Mouse (Mus musculus): ENCODE results near the gene Unc5b. TPM values are rescaled to one million over a fixed set of nuclear protein-coding genes. Genes with fewer than 3 reads are reported as not detected.
A peak's percentile ranks its signal among the peaks of the same experiment; 100 is the strongest.

Gene Unc5b
- polyA plus RNA-seq, 1 experiment from 2014 or later, result 8.2 TPM

GRCm38 (mm10) chr10:60829071-60829470, 2.3 kb downstream of the Unc5b start:
- Histone ChIP-seq H3K4me2 (peak overlapping the region; percentile 94; the same call in 1 of the 2 replicates), H3K9ac (no peak overlapping the region), H3K4me3 (peak overlapping the region; percentile 74), H3K4me1 (peaks cover 62% of the 10 kb centered on the region), H3K36me3 (no peaks in the 10 kb centered on the region), H3K27me3 (peaks cover 22% of the 10 kb centered on the region), H3K27ac (no peak overlapping the region), H3K9me3 (no peaks in the 10 kb centered on the region)
- 30% methylated on average over 6 of the region's 6 CpGs for WGBS
- no peak for ATAC-seq (ENCODE audit: insufficient number of reproducible peaks, low FRiP score, low TSS enrichment, low read depth)

DNA sequence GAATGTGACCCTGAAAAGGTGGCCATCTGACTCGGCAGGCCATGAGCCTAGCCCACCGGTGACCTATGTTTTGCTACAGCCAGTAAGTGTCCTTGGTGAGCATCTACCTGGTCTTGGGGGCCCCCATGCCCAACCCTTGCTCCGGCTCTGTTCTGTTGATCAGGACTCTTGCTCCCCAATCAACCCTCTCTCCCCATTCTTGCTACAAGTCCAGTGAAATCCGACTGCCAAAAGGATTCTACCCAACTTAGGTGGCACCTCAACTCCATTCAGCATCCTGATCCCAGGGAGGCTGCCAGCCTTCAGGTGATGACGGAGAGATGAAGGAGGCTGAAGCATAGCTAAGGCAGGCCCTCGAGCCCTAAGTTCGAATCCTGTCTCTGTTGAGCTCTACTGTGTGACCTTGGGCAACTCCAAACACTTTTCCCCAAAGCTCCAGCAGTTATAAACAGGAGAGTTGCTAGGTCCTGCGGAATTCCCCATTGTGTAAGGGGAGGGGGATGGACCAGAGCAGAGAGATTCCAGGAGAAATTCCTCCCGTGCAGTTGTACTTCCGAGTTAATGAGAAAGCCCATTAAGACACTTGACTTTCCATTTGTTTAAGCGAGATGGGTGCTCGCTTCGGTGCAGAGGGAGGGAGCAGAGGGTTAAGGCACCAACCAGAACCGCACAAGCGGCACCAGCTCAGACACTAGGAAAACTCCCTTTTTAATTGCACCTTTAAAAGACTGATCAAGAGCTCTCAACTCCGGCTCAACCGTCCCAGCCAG, 3.3 kb downstream of the Unc5b start:
- ATAC-seq (ENCODE audit: insufficient number of reproducible peaks, low FRiP score, low TSS enrichment, low read depth), result no peak
- peaks cover 70% of the 10 kb centered on the region for H3K4me1 ChIP-seq
- WGBS, result 41% methylated on average over 17 of the region's 17 CpGs
- no peaks in the 10 kb centered on the region for H3K36me3 ChIP-seq
- peak overlapping the region; percentile 94 for H3K4me2 ChIP-seq
- H3K4me3 ChIP-seq, result 0 out of 2 replicates have a peak overlapping the region, but pooled peaks have one; percentile 42
- H3K27ac ChIP-seq, result no peak overlapping the region
- H3K9me3 ChIP-seq, result no peaks in the 10 kb centered on the region
- peaks cover 22% of the 10 kb centered on the region for H3K27me3 ChIP-seq
- H3K9ac ChIP-seq, result no peak overlapping the region

GRCm38 (mm10) chr10:60827266-60827665, 4.1 kb downstream of the Unc5b start:
- Histone ChIP-seq H3K9ac (no peak overlapping the region), H3K27ac (no peak overlapping the region), H3K4me1 (peaks cover 76% of the 10 kb centered on the region), H3K9me3 (no peaks in the 10 kb centered on the region), H3K36me3 (no peaks in the 10 kb centered on the region), H3K4me2 (peak overlapping the region; percentile 89), H3K4me3 (peak overlapping the region; percentile 42), H3K27me3 (peaks cover 16% of the 10 kb centered on the region)
- no peak for ATAC-seq (ENCODE audit: insufficient number of reproducible peaks, low FRiP score, low TSS enrichment, low read depth)
- WGBS, result 12% methylated on average over 5 of the region's 5 CpGs

- Histone ChIP-seq H3K9me3 (no peaks in the 10 kb centered on the region), H3K9ac (0 out of 2 replicates have a peak overlapping the region, but pooled peaks have one; percentile 14), H3K4me1 (peaks cover 76% of the 10 kb centered on the region), H3K36me3 (no peaks in the 10 kb centered on the region), H3K4me3 (peak overlapping the region; percentile 42), H3K4me2 (peak overlapping the region; percentile 89), H3K27me3 (peaks cover 13% of the 10 kb centered on the region), H3K27ac (no peak overlapping the region; the same call in 1 of the 2 replicates)
- WGBS, result 4% methylated on average over 34 of the region's 34 CpGs
- ATAC-seq (ENCODE audit: insufficient number of reproducible peaks, low FRiP score, low TSS enrichment, low read depth), result no peak
These were observed 4.7 kb downstream of the Unc5b start for GRCm38 (mm10) chr10:60826461-60827237.

DNA sequence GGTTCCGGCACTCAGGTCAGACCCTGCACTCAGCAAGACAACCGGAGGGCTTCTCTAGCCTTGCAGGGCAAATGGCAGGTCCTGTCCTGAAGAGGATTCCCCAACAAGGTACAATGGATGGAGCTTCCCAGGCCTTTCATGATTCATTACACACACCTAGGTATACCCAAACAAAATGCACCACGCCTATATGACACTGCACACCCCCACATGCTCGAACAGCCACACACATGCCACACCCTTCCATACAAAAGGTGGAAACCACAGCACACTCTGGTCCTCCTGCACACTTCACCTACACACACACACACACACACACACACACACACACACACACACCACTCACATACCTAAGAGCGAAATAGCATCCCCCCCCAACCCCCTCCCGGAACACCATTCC, 5.4 kb downstream of the Unc5b start:
- Histone ChIP-seq H3K9ac (0 out of 2 replicates have a peak overlapping the region, but pooled peaks have one; percentile 14), H3K36me3 (no peaks in the 10 kb centered on the region), H3K4me2 (peak overlapping the region; percentile 89), H3K27me3 (peaks cover 13% of the 10 kb centered on the region), H3K4me1 (peaks cover 80% of the 10 kb centered on the region), H3K4me3 (peak overlapping the region; percentile 42; the same call in 1 of the 2 replicates), H3K27ac (no peak overlapping the region), H3K9me3 (no peaks in the 10 kb centered on the region)
- 43% methylated on average over 6 of the region's 6 CpGs for WGBS
- ATAC-seq (ENCODE audit: insufficient number of reproducible peaks, low FRiP score, low TSS enrichment, low read depth), result no peak

- Histone ChIP-seq H3K9me3 (no peaks in the 10 kb centered on the region), H3K36me3 (no peaks in the 10 kb centered on the region), H3K4me2 (no peak overlapping the region), H3K27ac (no peak overlapping the region), H3K27me3 (peaks cover 3% of the 10 kb centered on the region; the same call in 1 of the 2 replicates), H3K4me3 (no peak overlapping the region), H3K4me1 (peaks cover 68% of the 10 kb centered on the region), H3K9ac (no peak overlapping the region)
- no peak for ATAC-seq (ENCODE audit: insufficient number of reproducible peaks, low FRiP score, low TSS enrichment, low read depth)
- 28% methylated on average over 8 of the region's 8 CpGs for WGBS
These were observed 7.6 kb downstream of the Unc5b start for GRCm38 (mm10) chr10:60823744-60824143.

DNA sequence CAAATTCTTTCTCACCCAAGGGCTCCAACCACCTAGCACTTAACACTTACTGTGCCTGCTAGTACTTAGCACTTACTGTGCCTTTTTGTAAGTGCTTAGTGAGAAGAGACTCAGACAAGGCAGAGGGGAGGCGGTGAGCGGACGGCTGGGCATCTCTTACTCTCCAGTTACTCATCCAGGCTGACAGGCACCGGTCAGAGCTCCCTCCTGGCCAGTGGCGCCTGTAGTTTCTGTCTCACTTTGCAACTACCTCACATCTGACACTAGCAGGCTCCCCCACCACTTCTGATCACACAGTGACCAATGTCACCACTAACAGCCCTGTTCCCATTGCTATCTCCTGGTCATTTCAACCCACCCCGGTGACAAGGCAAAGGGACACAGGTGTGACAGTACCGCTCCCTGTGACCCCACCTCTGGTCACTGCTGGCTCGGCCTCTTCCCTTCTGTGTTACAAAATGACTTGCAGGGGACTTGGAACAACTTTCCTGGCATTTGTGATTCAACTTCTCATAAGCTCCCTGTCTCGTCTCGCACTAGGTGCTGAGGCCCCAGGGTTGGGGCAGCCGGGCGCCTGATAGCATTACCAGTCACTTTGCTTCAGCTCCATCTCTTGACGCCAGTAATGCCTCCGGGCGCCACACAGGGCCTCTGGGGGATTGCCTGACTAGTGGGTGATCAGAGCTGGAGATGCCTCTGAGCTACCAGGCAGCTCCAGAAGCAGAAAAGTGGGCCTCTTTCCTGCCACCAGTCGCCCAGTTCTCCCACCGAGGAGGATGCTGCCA, 8.5 kb downstream of the Unc5b start:
- Histone ChIP-seq H3K27ac (no peak overlapping the region), H3K27me3 (peaks cover 3% of the 10 kb centered on the region; the same call in 1 of the 2 replicates), H3K4me3 (no peak overlapping the region), H3K9me3 (no peaks in the 10 kb centered on the region), H3K9ac (no peak overlapping the region), H3K4me1 (peaks cover 62% of the 10 kb centered on the region), H3K4me2 (no peak overlapping the region), H3K36me3 (no peaks in the 10 kb centered on the region)
- no peak for ATAC-seq (ENCODE audit: insufficient number of reproducible peaks, low FRiP score, low TSS enrichment, low read depth)
- WGBS, result 71% methylated on average over 17 of the region's 17 CpGs

DNA sequence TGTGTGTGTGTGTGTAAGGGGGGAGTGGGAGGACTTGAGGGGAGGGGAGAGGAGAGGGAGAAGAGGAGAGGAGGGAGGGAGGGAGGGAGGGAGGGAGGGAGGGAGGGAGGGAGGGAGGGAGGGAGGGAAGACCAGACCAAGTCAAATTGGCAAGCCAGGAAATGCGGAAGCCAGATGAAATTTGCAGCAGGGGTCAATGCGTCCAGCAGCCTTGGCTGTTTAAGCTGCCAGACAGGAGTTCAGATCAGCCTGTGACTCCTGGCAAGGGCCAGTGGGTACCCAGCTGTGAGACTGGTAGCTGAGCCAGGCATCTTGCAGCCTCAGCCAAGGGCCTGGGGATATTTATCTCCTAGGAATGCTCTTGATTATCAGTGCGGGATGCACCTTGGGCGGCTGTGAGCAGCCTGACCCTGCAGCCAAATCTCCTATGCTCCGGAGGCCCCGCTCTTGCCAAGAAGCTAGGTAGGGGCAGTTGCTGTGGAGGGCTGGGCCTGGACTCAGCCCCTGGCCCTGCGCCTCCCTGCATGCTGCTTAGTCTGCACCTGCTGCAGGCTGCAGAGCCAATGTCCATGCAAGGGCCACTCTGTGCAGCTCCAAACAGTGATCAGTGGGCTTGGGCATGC, 9.5 kb downstream of the Unc5b start:
- no peak for ATAC-seq (ENCODE audit: insufficient number of reproducible peaks, low FRiP score, low TSS enrichment, low read depth)
- no peak overlapping the region for H3K9ac ChIP-seq
- no peak overlapping the region for H3K4me3 ChIP-seq
- 44% methylated on average over 7 of the region's 7 CpGs for WGBS
- H3K27ac ChIP-seq, result no peak overlapping the region
- H3K27me3 ChIP-seq, result no peaks in the 10 kb centered on the region
- peaks cover 62% of the 10 kb centered on the region for H3K4me1 ChIP-seq
- H3K9me3 ChIP-seq, result no peaks in the 10 kb centered on the region
- no peaks in the 10 kb centered on the region for H3K36me3 ChIP-seq
- no peak overlapping the region for H3K4me2 ChIP-seq

- no peak overlapping the region for H3K27ac ChIP-seq
- H3K36me3 ChIP-seq, result no peaks in the 10 kb centered on the region
- no peaks in the 10 kb centered on the region for H3K9me3 ChIP-seq
- no peak overlapping the region for H3K9ac ChIP-seq
- H3K4me2 ChIP-seq, result no peak overlapping the region
- H3K4me1 ChIP-seq, result peaks cover 62% of the 10 kb centered on the region
- no peaks in the 10 kb centered on the region for H3K27me3 ChIP-seq
- no peak overlapping the region for H3K4me3 ChIP-seq
- no peak for ATAC-seq (ENCODE audit: insufficient number of reproducible peaks, low FRiP score, low TSS enrichment, low read depth)
These were observed 10.1 kb downstream of the Unc5b start for GRCm38 (mm10) chr10:60821311-60821710.

DNA sequence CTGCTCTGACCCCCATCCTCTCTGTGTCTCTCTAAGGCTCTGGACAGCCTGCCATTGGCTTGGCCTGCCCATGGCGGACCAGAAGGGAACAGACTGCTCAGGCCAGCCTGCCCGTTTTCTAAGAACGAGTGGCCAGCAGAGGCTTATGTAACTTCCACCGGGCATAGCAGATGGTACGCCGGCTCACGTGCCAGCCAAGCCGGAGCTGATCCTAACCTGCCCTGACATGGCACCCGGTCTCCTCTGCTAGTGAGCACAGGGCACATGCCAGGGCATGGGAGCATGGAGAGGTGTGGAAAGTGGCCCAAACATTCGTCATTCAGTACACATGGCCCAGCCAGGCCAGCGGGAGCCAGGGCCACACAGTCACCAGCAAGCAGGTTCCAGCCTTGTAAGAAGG, 10.8 kb downstream of the Unc5b start:
- H3K36me3 ChIP-seq, result no peaks in the 10 kb centered on the region
- no peak for ATAC-seq (ENCODE audit: insufficient number of reproducible peaks, low FRiP score, low TSS enrichment, low read depth)
- H3K27ac ChIP-seq, result no peak overlapping the region

GRCm38 (mm10) chr10:60819654-60820192, 11.7 kb downstream of the Unc5b start:
- Histone ChIP-seq H3K9me3 (no peaks in the 10 kb centered on the region), H3K4me2 (no peak overlapping the region), H3K36me3 (no peaks in the 10 kb centered on the region), H3K27me3 (no peaks in the 10 kb centered on the region), H3K9ac (no peak overlapping the region), H3K4me3 (no peak overlapping the region), H3K4me1 (peaks cover 69% of the 10 kb centered on the region), H3K27ac (no peak overlapping the region)
- ATAC-seq (ENCODE audit: insufficient number of reproducible peaks, low FRiP score, low TSS enrichment, low read depth), result no peak
- WGBS, result 86% methylated on average over 12 of the region's 12 CpGs

More for the DNA sequence above, 10.8 kb downstream of the Unc5b start:
- Histone ChIP-seq H3K9ac (no peak overlapping the region), H3K9me3 (no peaks in the 10 kb centered on the region), H3K27me3 (no peaks in the 10 kb centered on the region), H3K4me3 (no peak overlapping the region), H3K4me1 (peaks cover 62% of the 10 kb centered on the region), H3K4me2 (no peak overlapping the region)
- 88% methylated on average over 11 of the region's 11 CpGs for WGBS

Data from limb, embryonic 15.5 days (tissue).